ENCODE assay signal across 35 mouse cellular contexts in the genomic region with DNA sequence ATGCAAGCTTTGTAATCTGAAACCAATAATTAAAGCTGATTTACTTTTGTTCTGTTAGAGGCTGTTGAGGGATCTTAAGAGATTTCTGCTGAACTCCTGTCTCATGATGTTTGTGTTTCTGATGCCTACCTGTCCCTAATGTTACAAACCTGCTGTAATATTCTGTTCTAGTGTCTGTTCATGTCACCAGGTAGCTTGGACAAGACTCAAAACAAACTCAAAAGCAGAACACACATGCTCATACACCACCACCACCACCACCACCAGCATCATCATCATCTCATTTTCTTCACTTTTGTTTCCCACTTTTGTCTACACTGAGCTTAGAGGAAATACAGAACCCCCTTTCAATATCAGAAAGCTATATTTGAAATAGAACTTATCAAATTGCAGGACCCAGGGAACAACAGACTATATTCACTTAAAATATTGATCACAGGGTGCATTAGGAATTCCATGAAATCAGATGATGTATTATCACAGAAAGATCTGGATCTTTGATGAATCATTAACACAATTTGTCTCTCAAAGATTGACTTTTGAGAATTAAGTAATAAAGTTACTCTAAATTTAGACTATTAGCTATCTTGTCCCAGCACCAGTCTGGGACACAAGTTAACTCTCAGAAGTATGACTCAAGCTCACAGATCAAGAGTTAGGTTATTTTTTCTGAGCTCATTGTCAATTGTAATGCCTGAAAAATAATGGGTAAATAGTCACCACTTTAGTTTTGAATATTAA.
"Had no signal": no experiment of that assay in that cellular context is flagged by ENCODE, and none has a peak within 500 bp of the region (broad histone marks: within the 10 kb centered on the region; RNA-seq: fewer than 3 reads in every experiment).

No protein-coding gene starts in this region.

- H3K36me3 ChIP-seq: heart, embryonic 10.5 days; heart, embryonic 12.5 days; heart, embryonic 13.5 days; heart, embryonic 15.5 days; hindbrain, embryonic 10.5 days; hindbrain, embryonic 12.5 days; hindbrain, embryonic 13.5 days; hindbrain, embryonic 15.5 days; intestine, embryonic 15.5 days; kidney, embryonic 15.5 days had no signal

- H3K4me2 ChIP-seq: heart, embryonic 11.5 days; heart, embryonic 12.5 days; heart, embryonic 13.5 days; heart, embryonic 15.5 days; hindbrain, embryonic 12.5 days; hindbrain, embryonic 13.5 days; hindbrain, embryonic 14.5 days; hindbrain, embryonic 15.5 days; intestine, embryonic 15.5 days; kidney, embryonic 15.5 days had no signal

- H3K4me3 ChIP-seq: heart, embryonic 10.5 days; heart, embryonic 12.5 days; heart, embryonic 13.5 days; heart, embryonic 15.5 days; hindbrain, embryonic 10.5 days; hindbrain, embryonic 12.5 days; hindbrain, embryonic 13.5 days; hindbrain, embryonic 15.5 days; intestine, embryonic 15.5 days; kidney, embryonic 15.5 days; layer of hippocampus, adult 2 months had no signal

- H3K9ac ChIP-seq: heart, embryonic 12.5 days; heart, embryonic 13.5 days; heart, embryonic 15.5 days; hindbrain, embryonic 12.5 days; hindbrain, embryonic 13.5 days; hindbrain, embryonic 14.5 days; hindbrain, embryonic 15.5 days; intestine, embryonic 15.5 days; kidney, embryonic 15.5 days had no signal

- H3K4me1 ChIP-seq: heart, embryonic 10.5 days; heart, embryonic 12.5 days; heart, embryonic 13.5 days; heart, embryonic 15.5 days; hindbrain, embryonic 10.5 days; hindbrain, embryonic 12.5 days; hindbrain, embryonic 13.5 days; hindbrain, embryonic 15.5 days; intestine, embryonic 15.5 days; kidney, embryonic 15.5 days had no signal

- H3K27ac ChIP-seq: heart, embryonic 10.5 days; heart, embryonic 13.5 days; heart, embryonic 15.5 days; hindbrain, embryonic 10.5 days; hindbrain, embryonic 12.5 days; hindbrain, embryonic 13.5 days; hindbrain, embryonic 14.5 days; hindbrain, embryonic 15.5 days; hindbrain, postnatal 0 days; intestine, embryonic 15.5 days; kidney, embryonic 15.5 days; kidney, postnatal 0 days; layer of hippocampus, adult 2 months had no signal

- ATAC-seq: hindbrain, embryonic 16.5 days; hindbrain, postnatal 0 days; inflammation-experienced regulatory T-cells, adult 6 months; intestine, embryonic 15.5 days; intestine, embryonic 16.5 days; intestine, postnatal 0 days had no signal

- DNase-seq: heart, postnatal 10 days; heart, postnatal 14 days; heart, postnatal 36 days; heart, postnatal 4 days; kidney, adult 11 months; kidney, adult 18-20 months; kidney, adult 2 months; kidney, adult 8-10 months; kidney, adult 9 months; kidney, postnatal 10 days; kidney, postnatal 14 days; kidney, postnatal 25 days; kidney, postnatal 36 days; kidney, postnatal 4 days; layer of hippocampus, adult 9-11 months; layer of hippocampus, postnatal 36 days had no signal

- H3K27me3 ChIP-seq: heart, embryonic 12.5 days; heart, embryonic 13.5 days; heart, embryonic 15.5 days; hindbrain, embryonic 12.5 days; hindbrain, embryonic 13.5 days; hindbrain, embryonic 15.5 days; intestine, embryonic 15.5 days; kidney, embryonic 15.5 days had no signal

- H3K9me3 ChIP-seq: heart, embryonic 10.5 days; heart, embryonic 12.5 days; heart, embryonic 13.5 days; heart, embryonic 15.5 days; hindbrain, embryonic 10.5 days; hindbrain, embryonic 12.5 days; hindbrain, embryonic 13.5 days; hindbrain, embryonic 15.5 days; intestine, embryonic 15.5 days; kidney, embryonic 15.5 days had no signal
